Mouse (Mus musculus) heart, adult 2 months (tissue): ENCODE results near the gene Rbp4. TPM values are rescaled to one million over a fixed set of nuclear protein-coding genes. Genes with fewer than 3 reads are reported as not detected.

Experiments used
- DNase-seq, 2 experiments: peaks; one replicate each; pipeline ENCODE4 v3.0.0; 2021
- H3K27ac ChIP-seq: fragments of 200-600 bp; 2 replicates; pipeline ENCODE4 v1.8.1; 2022
- H3K27me3 ChIP-seq: fragments of 200-500 bp; 2 replicates; pipeline ENCODE4 v1.6.1; 2012; ENCODE audit warnings: mild to moderate bottlenecking, low read length, inconsistent platforms, mixed read lengths; ENCODE audit not compliant: control insufficient read depth, insufficient read depth
- H3K36me3 ChIP-seq: fragments of 200-500 bp; 2 replicates; pipeline ENCODE4 v1.6.1; 2012; ENCODE audit warnings: low read length, inconsistent platforms; ENCODE audit not compliant: control insufficient read depth, insufficient read depth
- H3K4me1 ChIP-seq: fragments of 200-500 bp; 2 replicates; pipeline ENCODE4 v1.6.1; 2011; ENCODE audit warnings: low read length; ENCODE audit not compliant: control insufficient read depth, insufficient read depth
- H3K4me3 ChIP-seq: fragments of 200-600 bp; 2 replicates; pipeline ENCODE4 v1.8.1; 2022
- H3K79me2 ChIP-seq: fragments of 200-500 bp; replicated peaks from 2 replicates; pipeline ENCODE4 v1.6.1; 2012; ENCODE audit warnings: mild to moderate bottlenecking, inconsistent platforms, low read length, moderate library complexity, mixed read lengths; ENCODE audit not compliant: control insufficient read depth, insufficient read depth
- H3K9ac ChIP-seq: fragments of 200-500 bp; 2 replicates; pipeline ENCODE4 v1.6.1; 2012; ENCODE audit warnings: low read depth, mild to moderate bottlenecking, control low read depth, inconsistent platforms, low read length, mixed read lengths
- CTCF ChIP-seq: fragments of 200-600 bp; IDR thresholded peaks from 2 replicates; pipeline ENCODE4 v1.8.1; 2022; ENCODE audit warnings: antibody characterized with exemption, mild to moderate bottlenecking, moderate library complexity
- EP300 ChIP-seq: fragments of 200-500 bp; IDR thresholded peaks from 2 replicates; pipeline ENCODE4 v1.6.1; 2011; ENCODE audit warnings: low read depth, low read length, control low read depth; ENCODE audit not compliant: insufficient read depth
- POLR2A ChIP-seq: fragments of 200-500 bp; IDR thresholded peaks from 2 replicates; pipeline ENCODE4 v1.6.1; 2011; ENCODE audit warnings: mild to moderate bottlenecking, low read depth, low read length, control low read depth; ENCODE audit not compliant: insufficient read depth
- WGBS: fragments of 180-500 bp; shearing (Covaris S2); methylation state at CpG from one replicate; pipeline ENCODE4 v1.1.7; 2018; 5-methylcytosine and 5-hydroxymethylcytosine counted together
- intact Hi-C: fragments of 180-260 bp; cut with DNase I; formaldehyde crosslinking; loops from one replicate; pipeline ENCODE4 v1.15.1; 2025
- polyA plus RNA-seq: library from polyadenylated mRNA; depleted of rRNA; stranded (reverse); fragments of >200 nt; gene quantifications from 2 replicates; pipeline ENCODE4 v1.2.3, GENCODE M21; 2012
- total RNA-seq, 2 experiments: library from RNA; stranded (reverse); gene quantifications; 2 replicates each; pipeline ENCODE4 v1.2.3; 2021

Gene Rbp4
- total and polyA plus RNA-seq, 3 experiments, result 2.4 to 9.5 (median 2.8) TPM

GRCm38 (mm10) chr19:38134806-38135205, 9.7 kb upstream of the Rbp4 start:
- no peak for DNase-seq
- H3K9ac ChIP-seq, result no peak overlapping the region
- H3K79me2 ChIP-seq, result no peaks in the 10 kb centered on the region
- H3K27ac ChIP-seq, result no peak overlapping the region
- TF ChIP-seq POLR2A, result no peak
- TF ChIP-seq CTCF, result no peak
- 79% methylated on average over 6 of the region's 6 CpGs for WGBS
- no peaks in the 10 kb centered on the region for H3K36me3 ChIP-seq
- H3K4me1 ChIP-seq, result no peaks in the 10 kb centered on the region
- H3K4me3 ChIP-seq, result no peak overlapping the region
- H3K27me3 ChIP-seq, result peaks cover 2% of the 10 kb centered on the region; the same call in 1 of the 2 replicates
- intact Hi-C loops, result no loop called here

GRCm38 (mm10) chr19:38133986-38134385, 8.9 kb upstream of the Rbp4 start:
- Histone ChIP-seq H3K79me2 (no peaks in the 10 kb centered on the region), H3K36me3 (no peaks in the 10 kb centered on the region), H3K9ac (no peak overlapping the region), H3K4me3 (no peak overlapping the region), H3K27me3 (peaks cover 2% of the 10 kb centered on the region; the same call in 1 of the 2 replicates), H3K27ac (no peak overlapping the region), H3K4me1 (no peaks in the 10 kb centered on the region)
- DNase-seq, result no peak
- TF ChIP-seq POLR2A (no peak), EP300 (no peak), CTCF (no peak)
- intact Hi-C loops, result no loop called here
- 15% methylated on average over 11 of the region's 11 CpGs for WGBS

DNA sequence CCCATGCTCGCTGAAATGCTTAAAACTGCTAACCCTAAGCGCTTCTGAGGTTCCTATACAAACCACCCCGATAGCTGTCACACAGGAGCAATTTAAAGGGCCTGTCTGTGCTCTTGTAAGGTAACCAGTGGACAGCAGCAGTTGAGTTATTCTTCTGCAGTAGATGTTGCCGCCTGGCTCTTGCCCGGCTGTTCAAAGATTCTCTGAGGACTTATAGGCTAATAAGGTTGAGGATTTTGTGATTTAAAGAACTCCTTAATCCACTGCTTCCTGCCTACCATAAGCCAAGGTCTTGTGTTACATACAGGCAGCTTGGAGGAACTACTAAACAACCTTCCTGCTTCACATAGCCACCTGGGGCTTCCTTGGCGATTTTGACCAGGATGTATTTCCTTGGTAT, 7.4 kb upstream of the Rbp4 start, which contains the start of gene Pde6c:
Gene Pde6c, plus strand, starts transcription at position 301 of the 400 bp plus-strand sequence.
- Histone ChIP-seq H3K36me3 (no peaks in the 10 kb centered on the region), H3K4me1 (no peaks in the 10 kb centered on the region), H3K9ac (no peak within 1 kb of the TSS), H3K4me3 (no peak within 1 kb of the TSS), H3K79me2 (no peaks in the 10 kb centered on the region), H3K27ac (no peak within 1 kb of the TSS), H3K27me3 (peaks cover 2% of the 10 kb centered on the region; the same call in 1 of the 2 replicates)
- intact Hi-C loops, result no loop called here
- 82% methylated on average over 6 of the region's 6 CpGs for WGBS
- TF ChIP-seq CTCF, result no peak
- TF ChIP-seq POLR2A, result no peak
- TF ChIP-seq EP300, result no peak
- no peak for DNase-seq

GRCm38 (mm10) chr19:38126656-38127055, 1.6 kb upstream of the Rbp4 start:
- 54% methylated on average over 8 of the region's 8 CpGs for WGBS
- H3K79me2 ChIP-seq, result no peaks in the 10 kb centered on the region
- H3K9ac ChIP-seq, result no peak overlapping the region

DNA sequence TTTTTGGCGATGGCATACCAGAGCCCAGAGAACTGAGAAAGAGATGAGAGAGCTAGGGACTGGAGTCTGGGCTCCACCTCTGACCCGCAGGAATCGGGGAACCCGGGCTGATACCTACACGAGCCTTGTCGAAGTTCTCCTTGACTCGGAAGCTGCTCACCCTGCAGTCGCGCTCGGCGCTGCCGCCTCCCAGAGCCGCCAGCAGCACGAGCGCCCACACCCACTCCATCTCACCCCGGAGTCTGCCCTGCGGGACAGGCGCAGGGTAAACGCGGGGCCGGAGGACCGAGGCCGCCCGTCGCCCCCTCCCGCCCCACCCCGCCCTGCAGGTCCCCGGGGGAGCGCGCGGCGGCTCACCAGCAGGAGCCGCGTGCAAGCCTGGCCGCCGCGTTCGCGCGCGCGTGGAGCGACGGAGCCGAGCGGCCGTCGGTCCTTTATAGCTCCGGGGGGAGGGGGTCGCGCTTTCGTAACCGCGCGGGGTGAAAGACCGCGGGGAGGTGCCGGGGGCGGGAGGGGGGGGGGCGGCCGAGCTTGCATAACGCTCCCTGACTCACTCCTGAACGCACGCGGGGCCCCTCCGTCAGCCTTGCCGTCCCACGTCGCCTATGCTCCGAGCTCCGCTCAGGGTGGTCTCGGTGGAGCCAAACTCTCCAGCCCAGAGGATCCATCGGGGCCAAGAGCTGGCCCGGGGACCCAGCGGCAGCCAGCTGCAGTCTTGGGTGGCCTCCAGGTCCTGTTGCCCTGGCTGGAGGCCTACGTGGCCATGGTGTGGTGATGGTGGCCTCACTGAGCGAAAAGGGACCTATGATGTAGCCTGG, 471 bp downstream of the Rbp4 start:
- no peak overlapping the region for H3K27ac ChIP-seq
- TF ChIP-seq CTCF, result no peak
- TF ChIP-seq POLR2A, result no peak
- no peak for TF ChIP-seq EP300
- H3K9ac ChIP-seq, result no peak overlapping the region
- H3K4me3 ChIP-seq, result peak overlapping the region; percentile 26; the same call in 1 of the 2 replicates
- WGBS, result 2% methylated on average over 75 of the region's 77 CpGs
- H3K4me1 ChIP-seq, result no peaks in the 10 kb centered on the region
- no peaks in the 10 kb centered on the region for H3K79me2 ChIP-seq
- DNase-seq, result peak; percentile 39 to 46
- peaks cover 1% of the 10 kb centered on the region; the same call in 1 of the 2 replicates for H3K27me3 ChIP-seq
- H3K36me3 ChIP-seq, result no peaks in the 10 kb centered on the region
- intact Hi-C loops, result no loop called here

More at GRCm38 (mm10) chr19:38126656-38127055, 1.6 kb upstream of the Rbp4 start:
- peaks cover 1% of the 10 kb centered on the region; the same call in 1 of the 2 replicates for H3K27me3 ChIP-seq
- H3K4me3 ChIP-seq, result no peak overlapping the region
- TF ChIP-seq POLR2A (no peak), CTCF (no peak), EP300 (no peak)
- no peak overlapping the region for H3K27ac ChIP-seq
- DNase-seq, result no peak
- intact Hi-C loops, result no loop called here
- H3K4me1 ChIP-seq, result no peaks in the 10 kb centered on the region
- H3K36me3 ChIP-seq, result no peaks in the 10 kb centered on the region

DNA sequence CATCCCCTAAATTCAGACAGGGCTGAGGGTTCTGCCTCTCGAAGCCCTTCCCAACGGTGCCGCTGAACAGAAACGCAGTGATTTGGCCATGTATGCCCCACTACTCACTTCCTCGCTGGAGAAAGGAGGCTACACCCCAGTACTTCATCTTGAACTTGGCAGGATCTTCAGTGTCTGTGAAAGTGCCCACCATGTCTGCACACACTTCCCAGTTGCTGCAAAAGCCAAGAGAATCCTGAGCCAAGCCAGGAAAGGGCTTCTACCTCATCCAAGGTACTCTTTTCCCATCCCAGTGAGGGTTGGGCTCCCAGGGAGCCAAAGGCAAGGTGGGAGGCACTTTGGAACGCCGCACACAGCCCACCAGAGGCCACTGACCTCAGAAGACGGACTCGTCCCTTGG, 1.2 kb downstream of the Rbp4 start:
- intact Hi-C loops, result no loop called here
- H3K4me1 ChIP-seq, result no peaks in the 10 kb centered on the region
- no peak for DNase-seq
- no peak overlapping the region for H3K4me3 ChIP-seq
- H3K27me3 ChIP-seq, result peaks cover 1% of the 10 kb centered on the region; the same call in 1 of the 2 replicates
- H3K27ac ChIP-seq, result no peak overlapping the region
- no peak overlapping the region for H3K9ac ChIP-seq
- H3K36me3 ChIP-seq, result no peaks in the 10 kb centered on the region
- no peaks in the 10 kb centered on the region for H3K79me2 ChIP-seq
- TF ChIP-seq POLR2A, result no peak
- no peak for TF ChIP-seq EP300
- no peak for TF ChIP-seq CTCF
- 23% methylated on average over 9 of the region's 9 CpGs for WGBS
